Mouse (Mus musculus) kidney, adult 11 months (tissue): Measurements from ENCODE around the gene Gm49320.
A peak's percentile ranks its signal among the peaks of the same experiment; 100 is the strongest.

Experiments
- DNase-seq: peaks from one replicate; pipeline ENCODE4 v3.0.0; 2022

The Gm49320 gene

DNA sequence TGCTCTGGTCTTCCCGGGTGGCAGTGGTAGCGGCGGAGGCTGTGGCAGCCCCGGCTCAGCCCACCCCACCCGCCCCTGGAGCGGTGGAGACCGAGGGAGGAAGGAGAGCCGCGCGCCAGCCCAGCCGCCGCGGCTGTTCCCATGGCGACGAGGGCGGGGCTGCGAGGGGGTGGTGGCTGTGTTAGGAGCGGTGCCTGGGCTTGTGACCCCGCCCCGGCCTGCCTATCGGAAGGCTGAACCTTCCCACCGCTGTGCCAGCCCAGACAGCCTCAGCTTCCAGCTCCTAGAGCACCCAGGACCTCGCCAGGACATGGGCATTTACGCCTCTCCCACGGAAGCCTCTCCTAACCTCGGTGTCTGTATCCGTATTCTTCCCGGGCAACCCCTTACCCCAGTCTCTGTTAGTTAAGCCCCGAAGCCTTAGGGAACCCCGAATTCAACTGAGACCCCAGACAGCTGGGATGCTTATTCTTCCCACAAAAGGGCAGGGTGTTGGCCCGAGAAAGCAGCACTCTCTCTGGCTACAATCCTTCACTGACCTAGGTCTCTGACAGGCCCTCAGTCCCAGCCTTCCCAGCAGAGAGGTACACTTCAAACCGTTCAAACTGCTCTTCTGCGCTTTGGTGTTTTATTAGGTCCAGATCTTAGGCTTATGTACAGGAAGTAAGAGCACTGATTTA, 20.6 kb downstream of the Gm49320 start, which contains the start of gene Ctxn1:
Gene Ctxn1, minus strand, starts transcription at position 150 of the 680 bp plus-strand sequence.
- DNase-seq: peak; percentile 93

DNA sequence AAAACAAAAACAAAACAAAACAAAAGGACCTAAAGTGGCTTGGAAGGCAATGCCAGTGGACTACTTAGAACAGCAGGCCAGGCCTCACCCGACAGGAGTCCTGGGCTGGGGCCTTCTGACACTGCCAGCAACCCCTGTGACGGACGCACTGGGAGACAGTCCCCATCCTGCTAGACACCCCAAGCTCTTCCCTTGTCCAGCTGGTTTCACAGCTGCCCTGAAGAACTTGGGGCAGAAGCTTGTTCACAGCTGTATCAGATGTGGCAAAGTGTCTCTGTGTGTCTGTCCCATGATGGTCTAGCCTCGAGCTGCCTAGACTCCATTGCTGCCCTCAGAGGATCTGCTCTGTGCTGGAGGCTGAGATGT, 21.1 kb downstream of the Gm49320 start:
- no peak for DNase-seq

DNA sequence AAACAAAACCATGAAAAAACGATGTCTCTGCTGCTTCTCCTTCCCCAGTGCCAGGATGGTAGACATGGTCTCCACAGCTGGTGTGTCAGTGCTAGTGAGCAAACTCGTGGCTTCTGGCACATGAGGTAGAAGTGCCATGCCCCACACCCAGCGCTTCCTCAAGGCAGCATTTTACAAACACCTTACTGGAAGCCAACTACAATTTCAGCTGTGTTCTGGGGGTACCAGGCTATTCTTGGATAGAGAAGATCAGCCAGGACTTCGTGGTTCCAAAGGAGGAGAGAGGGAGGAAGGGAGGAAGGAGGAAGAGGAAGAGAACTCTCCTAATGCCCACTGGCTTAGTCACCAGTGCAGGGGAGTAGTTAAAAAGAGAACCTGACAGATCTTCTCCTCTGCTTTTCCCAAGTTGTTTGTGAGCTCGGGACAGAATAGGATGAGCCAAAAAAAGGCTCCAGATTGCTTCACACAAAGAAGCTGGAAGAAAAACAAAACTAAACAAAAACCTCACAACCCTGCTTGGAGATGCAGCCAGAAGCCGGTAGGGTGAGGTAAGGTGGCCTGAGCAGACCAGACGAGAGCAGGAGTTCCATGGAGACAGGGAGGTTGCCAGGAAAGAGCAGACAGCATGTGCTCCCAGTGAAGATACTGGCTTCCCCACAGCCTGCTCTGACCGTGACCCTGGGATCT, 24.6 kb downstream of the Gm49320 start:
- no peak for DNase-seq

DNA sequence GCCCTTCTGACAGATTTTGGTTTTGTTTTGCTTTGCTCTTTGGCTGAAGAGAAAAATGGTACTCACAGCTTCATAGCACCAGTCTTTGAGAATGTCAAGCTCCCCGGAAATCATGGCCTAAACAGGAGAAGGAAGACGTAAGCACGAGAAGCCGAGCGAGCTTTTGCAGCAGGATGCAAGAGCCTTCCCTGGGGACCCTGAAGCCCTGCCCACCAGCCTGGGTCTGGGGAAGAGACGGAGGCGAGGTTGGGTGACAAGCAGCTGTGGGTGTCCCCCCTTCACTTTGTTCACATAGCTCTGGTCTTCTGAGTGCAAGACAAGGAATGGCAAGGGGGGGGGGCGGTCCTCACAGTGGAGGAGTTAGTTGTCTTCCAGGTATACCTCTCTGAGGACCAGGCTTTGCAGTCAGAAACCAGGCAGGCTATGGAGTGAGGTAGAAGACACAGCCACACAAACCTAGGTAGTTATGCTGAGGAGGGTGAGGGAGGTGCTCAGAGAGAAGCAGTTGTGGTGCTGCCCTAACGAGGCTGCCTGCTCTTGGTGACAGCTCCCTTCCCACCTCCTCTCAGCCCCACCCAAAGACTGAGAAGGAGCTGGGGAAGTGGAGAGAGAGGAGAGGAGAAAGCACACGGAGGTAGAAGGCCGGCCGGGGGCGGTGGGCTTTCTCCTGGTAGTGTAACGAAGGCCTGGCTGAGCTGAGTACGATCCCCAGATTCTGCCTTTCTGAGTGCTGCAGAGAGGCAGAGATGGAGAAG, 26.7 kb downstream of the Gm49320 start:
- no peak for DNase-seq

DNA sequence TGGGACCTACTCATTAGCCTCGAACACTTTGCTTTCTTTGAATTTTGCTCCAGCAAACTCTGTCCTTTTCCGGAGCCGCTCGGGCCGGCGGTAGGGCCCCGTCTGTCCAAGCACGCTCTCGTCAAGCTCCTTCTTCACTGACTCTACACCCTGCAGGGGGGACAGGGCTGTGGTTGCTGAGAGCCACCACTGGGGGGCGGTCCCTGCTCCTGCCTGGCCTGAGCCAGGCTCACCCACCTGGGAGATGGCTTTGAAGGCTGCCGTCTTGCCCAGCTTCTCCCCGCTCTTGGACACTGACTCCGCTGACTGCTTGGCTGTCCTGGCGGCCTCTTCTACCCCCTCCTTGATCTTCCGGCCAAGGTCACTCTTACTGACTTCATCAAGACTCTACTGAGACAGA, 29.0 kb downstream of the Gm49320 start:
- no peak for DNase-seq

DNA sequence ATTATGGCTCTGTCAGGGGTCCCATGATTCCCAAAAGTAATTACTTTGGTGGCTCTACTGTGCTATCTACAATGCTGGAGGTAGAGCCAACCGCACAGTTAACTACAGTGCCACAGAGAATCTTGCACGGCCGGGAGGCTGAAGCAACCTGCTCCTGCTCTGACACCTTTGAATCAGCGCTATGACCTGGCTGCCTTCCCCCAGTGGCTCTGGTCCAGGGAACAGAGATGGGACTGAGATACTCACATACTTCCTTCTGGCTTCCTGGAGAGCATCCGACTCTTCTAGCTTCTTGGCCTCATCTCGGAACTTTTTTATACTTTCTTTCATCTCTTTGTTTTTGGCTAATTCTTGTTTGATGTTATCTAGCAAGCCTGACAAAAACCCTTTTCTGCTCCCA, 30.9 kb downstream of the Gm49320 start:
- DNase-seq: no peak

DNA sequence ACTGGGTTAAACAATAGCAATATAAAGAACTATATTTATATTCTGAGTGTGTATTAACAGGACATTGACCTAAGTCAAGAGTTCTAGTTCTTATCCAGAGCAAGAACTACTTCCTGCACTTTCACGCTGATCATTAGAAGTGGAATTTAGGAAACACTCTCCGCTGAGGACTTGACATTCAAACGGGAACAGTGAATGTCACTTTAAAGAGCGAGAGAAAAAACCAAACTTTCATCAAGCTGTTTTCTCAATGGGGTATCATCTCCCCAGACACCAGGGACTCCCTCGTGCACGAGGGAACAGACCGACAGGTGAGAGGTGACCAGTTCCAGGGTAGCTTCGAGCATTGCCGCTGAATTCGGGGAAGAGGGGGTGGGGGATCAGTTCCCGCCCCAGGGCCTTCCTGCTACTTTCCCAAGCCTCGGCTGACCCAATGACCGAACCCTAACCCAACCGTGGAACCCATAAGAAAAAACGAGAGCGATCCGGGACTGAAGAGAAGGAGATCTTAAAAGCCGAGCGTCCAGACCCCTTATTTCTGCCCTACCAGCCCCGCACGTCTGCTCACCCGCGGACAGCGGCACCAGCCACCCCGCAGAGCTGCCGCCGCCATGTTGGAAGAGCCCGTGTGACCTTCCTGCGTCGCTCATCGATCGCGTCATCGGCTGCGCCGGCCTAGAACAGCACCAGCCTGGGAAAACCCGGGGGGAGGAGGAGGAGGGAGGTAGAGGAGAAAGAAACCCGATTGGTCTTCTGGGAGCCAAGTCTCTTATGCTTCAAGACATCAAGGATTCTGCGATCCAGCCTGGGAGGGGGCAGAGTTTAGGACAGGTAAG, 36.8 kb downstream of the Gm49320 start, which contains the start of gene Timm44:
Gene Timm44, minus strand, starts transcription at position 639 of the 836 bp plus-strand sequence.
- peak; percentile 93 for DNase-seq

DNA sequence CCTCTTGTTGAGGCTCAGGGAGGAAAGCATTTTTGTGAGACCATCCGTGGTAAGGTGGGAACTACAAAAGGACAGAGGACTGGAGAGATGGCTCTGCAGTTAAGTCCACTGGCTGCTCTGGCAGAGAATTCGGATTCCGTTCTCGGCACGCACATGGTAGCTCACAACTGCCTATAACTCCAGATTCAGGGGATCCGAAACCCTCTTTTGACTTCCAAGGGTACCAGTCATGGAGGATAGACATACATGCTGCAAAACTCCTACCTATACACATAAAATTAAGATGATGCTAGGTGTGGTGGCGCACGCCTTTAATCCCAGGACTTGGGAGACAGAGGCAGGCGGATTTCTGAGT, 37.4 kb downstream of the Gm49320 start:
- no peak for DNase-seq

DNA sequence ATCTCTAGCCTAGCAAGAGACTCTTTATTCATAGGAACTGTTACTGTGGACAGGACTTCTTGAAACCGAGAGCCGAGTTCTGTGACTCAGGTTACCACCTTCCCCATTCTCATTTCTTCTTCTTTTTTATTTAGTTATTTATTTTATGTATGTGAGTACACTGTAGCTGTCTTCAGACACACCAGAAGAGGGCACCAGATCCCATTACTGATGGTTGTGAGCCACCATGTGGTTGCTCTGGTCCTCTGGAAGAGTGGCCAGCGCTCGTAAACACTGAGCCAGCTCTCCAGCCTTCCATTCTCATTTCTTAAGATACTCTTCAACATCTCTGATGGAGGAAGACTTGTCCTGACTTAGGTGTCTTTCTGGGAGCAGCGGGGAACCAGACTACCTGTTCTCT, 54.1 kb downstream of the Gm49320 start:
- DNase-seq: no peak

DNA sequence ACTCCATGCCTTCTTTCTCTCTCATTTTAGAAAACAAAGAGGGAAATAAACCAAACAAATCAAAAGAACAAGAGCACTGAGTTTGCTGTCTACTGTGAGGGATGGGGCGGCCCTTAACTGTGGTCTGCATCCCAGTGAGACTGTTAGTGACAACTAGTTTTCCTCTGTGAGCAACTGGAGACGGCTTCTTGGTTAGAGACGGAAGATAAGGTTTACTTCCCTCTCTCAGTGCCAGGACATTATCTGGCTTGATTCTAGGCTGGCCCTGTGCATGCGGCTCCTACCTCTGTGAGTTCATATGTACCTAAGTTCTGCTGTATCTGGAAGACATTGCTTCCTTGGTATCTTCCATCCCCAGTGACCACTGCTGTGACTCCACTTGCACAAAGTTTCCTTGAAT, 59.2 kb downstream of the Gm49320 start:
- DNase-seq: no peak
